Mouse (Mus musculus) limb, embryonic 15.5 days (tissue): ENCODE data around the gene Pard3. TPM values are rescaled to one million over a fixed set of nuclear protein-coding genes. Genes with fewer than 3 reads are reported as not detected.
A peak's percentile ranks its signal among the peaks of the same experiment; 100 is the strongest.

Source experiments
- ATAC-seq: fragments of 200-750 bp; cut with Nextera tagmentation; 2 replicates; pipeline ENCODE4 v1.8.0; 2017; ENCODE audit warnings: low read depth, moderate TSS enrichment; ENCODE audit not compliant: insufficient number of reproducible peaks, low FRiP score, low TSS enrichment
- H3K27ac ChIP-seq: fragments of 300-500 bp; sonication (generic); 2 replicates; pipeline ENCODE4 v1.5.1; 2015; ENCODE audit warnings: moderate library complexity, mild to moderate bottlenecking, inconsistent platforms
- H3K27me3 ChIP-seq: fragments of 300-500 bp; sonication (generic); 2 replicates; pipeline ENCODE4 v1.6.1; 2015; ENCODE audit warnings: inconsistent platforms
- H3K36me3 ChIP-seq: fragments of 300-500 bp; sonication (generic); 2 replicates; pipeline ENCODE4 v1.6.1; 2015; ENCODE audit warnings: inconsistent platforms
- H3K4me1 ChIP-seq: fragments of 300-500 bp; sonication (generic); 2 replicates; pipeline ENCODE4 v1.6.1; 2015; ENCODE audit warnings: inconsistent platforms
- H3K4me2 ChIP-seq: fragments of 300-500 bp; sonication (generic); 2 replicates; pipeline ENCODE4 v1.6.1; 2015; ENCODE audit warnings: mild to moderate bottlenecking, inconsistent platforms
- H3K4me3 ChIP-seq: fragments of 300-500 bp; sonication (generic); 2 replicates; pipeline ENCODE4 v1.5.1; 2015; ENCODE audit warnings: mild to moderate bottlenecking, inconsistent platforms
- H3K9ac ChIP-seq: fragments of 300-500 bp; sonication (generic); 2 replicates; pipeline ENCODE4 v1.6.1; 2015; ENCODE audit warnings: inconsistent platforms
- H3K9me3 ChIP-seq: fragments of 300-500 bp; sonication (generic); 2 replicates; pipeline ENCODE4 v1.6.1; 2016; ENCODE audit warnings: inconsistent platforms
- WGBS: fragments of 180-500 bp; shearing (Covaris S2); methylation state at CpG from one replicate; pipeline ENCODE4 v1.1.7; 2015; 5-methylcytosine and 5-hydroxymethylcytosine counted together
- polyA plus RNA-seq: library from polyadenylated mRNA; unstranded; fragments of >200 nt; fragmentation: Nextera tagmentation; extraction: Ambion mirVana; gene quantifications from 2 replicates; pipeline ENCODE4 v1.2.1, GENCODE M21; 2015

Pard3 gene
- polyA plus RNA-seq, 1 experiment from 2014 or later, result 37.8 TPM

DNA sequence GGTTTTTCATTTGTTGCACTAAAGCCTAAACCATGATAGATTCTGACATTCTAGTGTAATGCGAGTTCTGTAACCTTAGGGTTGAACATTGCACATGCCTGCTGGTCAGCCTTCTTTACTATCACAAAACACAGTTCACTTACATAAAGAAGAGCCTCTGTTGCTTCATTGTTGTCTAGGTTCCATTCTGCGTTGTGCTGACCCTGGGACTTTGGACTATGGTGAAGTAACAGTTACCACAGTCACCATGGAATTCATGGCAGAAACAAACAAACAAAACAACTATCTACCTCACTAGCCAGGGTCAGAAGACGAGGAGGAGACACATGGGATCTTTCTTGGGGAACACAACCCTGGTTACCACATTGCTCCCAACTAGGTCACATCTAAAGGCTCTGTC, 476.1 kb downstream of the Pard3 start:
- Histone ChIP-seq H3K4me2 (no peak overlapping the region), H3K9ac (no peak overlapping the region), H3K4me1 (peaks cover 7% of the 10 kb centered on the region; the same call in 1 of the 2 replicates), H3K4me3 (no peak overlapping the region), H3K27me3 (no peaks in the 10 kb centered on the region), H3K27ac (no peak overlapping the region), H3K9me3 (no peaks in the 10 kb centered on the region), H3K36me3 (no peaks in the 10 kb centered on the region)
- ATAC-seq, result no peak
- 90% methylated on average over 3 of the region's 3 CpGs for WGBS

DNA sequence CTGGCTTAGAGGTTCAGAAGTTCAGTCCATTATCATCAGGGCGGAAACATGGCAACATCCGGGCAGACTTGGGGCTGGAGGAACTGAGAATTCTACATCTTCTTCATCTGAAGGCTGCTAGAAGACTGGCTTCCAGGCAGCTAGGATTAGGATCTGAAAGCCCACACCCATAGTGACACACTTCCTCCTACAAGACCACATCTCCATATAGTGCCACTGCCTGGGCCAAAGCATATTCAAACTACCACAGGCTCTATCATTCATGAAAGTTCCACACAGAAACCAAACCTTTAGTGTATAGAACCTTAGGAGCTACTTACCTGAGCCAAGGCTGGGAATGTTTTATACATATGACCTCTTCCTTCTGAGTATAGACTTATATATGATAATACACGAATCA, 476.6 kb downstream of the Pard3 start:
- Histone ChIP-seq H3K9me3 (no peaks in the 10 kb centered on the region), H3K4me2 (no peak overlapping the region), H3K4me1 (peaks cover 11% of the 10 kb centered on the region; the same call in 1 of the 2 replicates), H3K9ac (no peak overlapping the region), H3K4me3 (no peak overlapping the region), H3K27me3 (no peaks in the 10 kb centered on the region), H3K27ac (no peak overlapping the region), H3K36me3 (no peaks in the 10 kb centered on the region)
- ATAC-seq, result no peak
- 89% methylated on average over 3 of the region's 3 CpGs for WGBS

DNA sequence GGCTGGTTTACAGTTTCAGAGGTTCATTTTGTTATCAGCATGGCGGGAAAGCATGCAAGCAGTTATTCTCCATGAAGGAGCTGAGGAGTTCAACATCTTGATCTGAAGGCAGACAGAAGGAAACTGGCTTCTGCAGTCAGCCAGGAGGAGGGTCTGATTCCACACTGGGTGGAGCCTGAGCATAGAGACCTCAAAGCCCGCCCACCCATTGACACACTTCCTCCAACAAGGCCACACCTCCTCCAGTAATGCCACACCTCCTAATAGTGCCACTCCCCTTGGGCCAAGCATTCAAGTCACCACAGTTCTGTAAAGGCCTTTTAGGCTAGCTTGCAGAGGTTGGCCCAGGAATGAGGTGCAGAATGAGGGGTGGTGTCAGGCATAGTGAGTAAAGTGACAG, 478.5 kb downstream of the Pard3 start:
- WGBS, result 87% methylated on average over 2 of the region's 2 CpGs
- Histone ChIP-seq H3K27me3 (no peaks in the 10 kb centered on the region), H3K36me3 (no peaks in the 10 kb centered on the region), H3K9ac (no peak overlapping the region), H3K4me2 (no peak overlapping the region), H3K9me3 (no peaks in the 10 kb centered on the region), H3K4me3 (no peak overlapping the region), H3K27ac (no peak overlapping the region), H3K4me1 (peaks cover 11% of the 10 kb centered on the region; the same call in 1 of the 2 replicates)
- peak; percentile 35; the same call in 1 of the 2 replicates for ATAC-seq

DNA sequence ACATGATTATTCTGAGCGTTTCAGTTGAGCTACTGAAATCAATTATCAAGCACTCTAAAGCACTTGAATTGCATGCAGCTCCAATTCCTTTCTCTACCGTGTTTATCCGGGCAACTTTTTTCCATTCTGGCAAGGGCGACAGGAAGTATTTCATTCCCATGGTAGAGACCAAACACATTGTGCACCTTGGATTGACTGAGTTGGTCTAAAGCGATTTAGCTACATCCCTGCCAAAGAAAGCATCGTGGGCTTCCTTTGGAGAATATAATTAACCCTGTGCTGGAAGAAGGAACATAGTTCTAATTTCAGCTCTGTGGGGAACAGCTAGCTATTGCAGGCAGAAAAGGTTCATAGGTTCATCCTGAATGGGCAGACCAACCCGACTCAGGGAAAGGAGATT, 480.0 kb downstream of the Pard3 start:
- Histone ChIP-seq H3K4me2 (no peak overlapping the region), H3K27ac (peak overlapping the region; percentile 33; the same call in 1 of the 2 replicates), H3K4me1 (peaks cover 11% of the 10 kb centered on the region; the same call in 1 of the 2 replicates), H3K9ac (no peak overlapping the region), H3K4me3 (no peak overlapping the region), H3K27me3 (no peaks in the 10 kb centered on the region), H3K36me3 (no peaks in the 10 kb centered on the region), H3K9me3 (no peaks in the 10 kb centered on the region)
- WGBS, result 44% methylated on average over 7 of the region's 7 CpGs
- no peak for ATAC-seq

DNA sequence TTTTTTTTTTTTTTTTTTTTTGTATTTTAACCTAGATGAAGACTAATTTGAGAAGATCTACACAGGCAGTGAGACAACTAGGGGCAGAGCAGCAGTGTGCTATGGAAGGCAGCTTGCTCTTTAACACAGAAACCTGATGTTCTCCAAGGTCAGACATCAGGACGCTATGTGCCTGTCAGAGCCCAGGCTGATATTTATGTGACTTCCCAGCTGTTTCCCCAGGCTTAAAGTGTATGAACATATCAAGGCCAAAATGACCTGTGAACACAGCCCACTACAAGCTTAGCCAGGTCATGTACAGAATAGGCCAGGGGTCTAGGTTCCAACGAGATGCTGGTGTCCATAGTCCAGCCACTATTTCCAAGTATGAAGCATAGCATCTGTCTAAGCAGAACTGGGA, 482.5 kb downstream of the Pard3 start:
- Histone ChIP-seq H3K36me3 (no peaks in the 10 kb centered on the region), H3K4me2 (no peak overlapping the region), H3K9ac (no peak overlapping the region), H3K27ac (no peak overlapping the region), H3K4me1 (peaks cover 11% of the 10 kb centered on the region; the same call in 1 of the 2 replicates), H3K9me3 (no peaks in the 10 kb centered on the region), H3K27me3 (no peaks in the 10 kb centered on the region), H3K4me3 (no peak overlapping the region)
- no peak for ATAC-seq
- 82% methylated on average over 2 of the region's 2 CpGs for WGBS

DNA sequence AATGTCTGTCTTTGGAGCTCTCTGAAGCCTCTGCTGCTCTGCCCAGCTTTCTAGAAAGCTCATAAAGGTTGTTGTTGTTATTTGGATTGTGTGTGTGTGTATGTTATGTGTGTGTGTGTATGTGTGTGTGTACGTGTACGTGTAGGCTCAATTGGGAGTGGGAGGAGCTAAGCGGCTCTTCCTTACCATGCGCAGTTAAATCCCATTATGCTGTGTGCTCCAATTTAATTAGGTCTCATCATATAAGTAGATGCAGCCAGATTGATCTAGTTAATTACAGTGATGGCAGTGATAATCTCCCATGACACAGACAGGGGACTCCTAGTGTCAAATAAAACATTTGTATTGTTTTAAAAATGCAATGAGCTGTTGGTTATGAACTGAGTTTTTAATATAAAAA, 487.2 kb downstream of the Pard3 start:
- H3K4me1 ChIP-seq, result peaks cover 21% of the 10 kb centered on the region
- H3K9me3 ChIP-seq, result no peaks in the 10 kb centered on the region

DNA sequence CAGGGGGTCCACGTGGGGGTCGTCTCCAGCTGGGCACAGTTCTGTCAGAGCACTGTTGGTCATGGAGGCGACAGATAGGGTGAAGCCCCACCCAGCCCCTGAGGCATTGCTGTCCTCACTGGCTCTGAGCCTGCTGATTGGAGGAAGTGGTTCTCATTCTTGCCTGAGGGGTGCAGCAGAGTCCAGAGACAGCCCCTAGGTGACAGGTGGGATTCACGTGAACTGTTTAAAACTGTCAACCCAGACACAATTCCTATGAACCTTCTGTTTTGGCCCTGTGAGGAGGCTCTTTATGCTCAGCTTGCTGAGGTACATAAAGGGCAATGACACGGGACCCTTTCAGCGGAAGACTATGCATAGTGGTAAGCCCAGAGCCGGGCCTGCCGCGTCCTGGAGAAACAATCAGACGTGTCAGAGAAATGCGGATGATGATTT, 488.5 kb downstream of the Pard3 start:
- no peak for ATAC-seq
- WGBS, result 21% methylated on average over 11 of the region's 11 CpGs
- H3K27ac ChIP-seq, result peak overlapping the region; percentile 1; the same call in 1 of the 2 replicates
- no peaks in the 10 kb centered on the region for H3K27me3 ChIP-seq
- peak overlapping the region; percentile 10; the same call in 1 of the 2 replicates for H3K4me2 ChIP-seq
- no peak overlapping the region for H3K9ac ChIP-seq
- H3K9me3 ChIP-seq, result no peaks in the 10 kb centered on the region
- H3K4me3 ChIP-seq, result no peak overlapping the region
- H3K4me1 ChIP-seq, result peaks cover 26% of the 10 kb centered on the region
- H3K36me3 ChIP-seq, result no peaks in the 10 kb centered on the region

More for the DNA sequence above, 487.2 kb downstream of the Pard3 start:
- Histone ChIP-seq H3K27me3 (no peaks in the 10 kb centered on the region), H3K27ac (no peak overlapping the region), H3K4me2 (no peak overlapping the region), H3K9ac (no peak overlapping the region), H3K36me3 (no peaks in the 10 kb centered on the region), H3K4me3 (no peak overlapping the region)
- no peak for ATAC-seq
- WGBS, result 79% methylated on average over 4 of the region's 4 CpGs

DNA sequence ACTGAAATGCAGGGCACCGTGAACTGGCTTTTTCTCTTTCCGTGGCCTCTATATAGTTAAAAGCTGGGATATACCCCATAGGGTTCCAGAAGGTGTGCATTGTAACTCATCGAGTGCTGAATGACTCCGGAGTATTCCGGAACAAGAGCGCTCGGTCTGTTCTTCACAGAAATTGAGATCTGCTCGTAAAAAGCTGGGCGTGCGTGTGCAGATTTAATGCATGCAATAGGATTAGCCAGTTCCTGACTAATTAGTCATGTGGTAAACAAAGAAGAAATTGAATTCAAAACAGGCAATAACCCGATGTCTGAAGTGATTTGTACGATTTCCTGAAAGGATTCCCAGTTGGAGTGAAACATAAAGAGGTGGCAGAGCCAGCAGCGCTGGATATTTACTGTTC, 489.1 kb downstream of the Pard3 start:
- no peaks in the 10 kb centered on the region for H3K36me3 ChIP-seq
- no peak overlapping the region for H3K4me3 ChIP-seq
- H3K27ac ChIP-seq, result no peak overlapping the region
- no peak for ATAC-seq
- H3K9me3 ChIP-seq, result no peaks in the 10 kb centered on the region
- no peaks in the 10 kb centered on the region for H3K27me3 ChIP-seq
- WGBS, result 23% methylated on average over 13 of the region's 13 CpGs
- peaks cover 26% of the 10 kb centered on the region for H3K4me1 ChIP-seq
- H3K9ac ChIP-seq, result no peak overlapping the region
- H3K4me2 ChIP-seq, result peak overlapping the region; percentile 22; the same call in 1 of the 2 replicates

DNA sequence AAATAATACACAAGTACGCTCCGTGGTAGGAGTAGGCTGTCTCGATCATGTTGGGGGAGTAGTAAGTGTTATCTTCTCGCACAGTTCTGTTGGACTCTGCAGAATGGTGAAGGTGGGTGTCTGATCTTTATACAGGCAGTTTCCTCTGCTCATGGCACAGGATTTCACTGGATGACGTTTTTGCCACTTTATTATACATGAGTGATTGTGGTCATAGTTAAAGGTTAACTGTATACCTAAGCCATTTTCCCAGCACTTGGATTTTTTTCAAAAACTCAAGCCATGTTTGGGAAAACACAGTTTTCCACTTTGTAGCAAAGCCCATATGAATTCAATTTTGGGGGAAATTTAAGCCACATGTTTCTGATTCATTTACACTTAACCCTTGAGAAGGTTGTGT, 489.9 kb downstream of the Pard3 start:
- no peaks in the 10 kb centered on the region for H3K36me3 ChIP-seq
- 0 out of 2 replicates have a peak overlapping the region, but pooled peaks have one; percentile 38 for H3K27ac ChIP-seq
- no peak overlapping the region for H3K9ac ChIP-seq
- ATAC-seq, result no peak
- H3K4me2 ChIP-seq, result no peak overlapping the region
- peaks cover 26% of the 10 kb centered on the region for H3K4me1 ChIP-seq
- WGBS, result 38% methylated on average over 5 of the region's 5 CpGs
- H3K27me3 ChIP-seq, result no peaks in the 10 kb centered on the region
- H3K9me3 ChIP-seq, result no peaks in the 10 kb centered on the region
- no peak overlapping the region for H3K4me3 ChIP-seq

DNA sequence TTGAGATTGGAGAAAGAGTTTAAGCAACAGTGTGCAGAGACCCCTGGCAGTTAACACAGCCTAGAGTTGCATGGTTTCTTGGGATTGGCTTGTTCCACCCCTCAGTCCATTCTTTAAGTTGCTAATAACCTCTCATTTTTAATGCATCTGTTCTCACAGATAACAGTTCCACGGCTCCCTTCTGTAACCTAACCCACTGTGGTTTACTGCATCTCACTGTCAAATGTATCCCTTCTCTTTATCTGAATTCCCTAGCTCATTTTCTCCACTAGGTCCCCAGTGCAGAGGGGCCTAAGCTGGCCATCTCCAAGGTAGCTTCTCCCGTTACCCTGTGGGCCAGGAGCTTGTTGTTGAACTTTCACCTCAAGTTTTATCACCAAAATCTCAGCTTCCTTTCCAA, 492.1 kb downstream of the Pard3 start:
- no peak overlapping the region for H3K4me2 ChIP-seq
- H3K9ac ChIP-seq, result no peak overlapping the region
- H3K27me3 ChIP-seq, result no peaks in the 10 kb centered on the region
- WGBS, result 59% methylated on average over 2 of the region's 2 CpGs
- H3K9me3 ChIP-seq, result no peaks in the 10 kb centered on the region
- H3K4me3 ChIP-seq, result no peak overlapping the region
- no peak for ATAC-seq
- H3K4me1 ChIP-seq, result peaks cover 26% of the 10 kb centered on the region
- no peak overlapping the region for H3K27ac ChIP-seq
- H3K36me3 ChIP-seq, result no peaks in the 10 kb centered on the region

DNA sequence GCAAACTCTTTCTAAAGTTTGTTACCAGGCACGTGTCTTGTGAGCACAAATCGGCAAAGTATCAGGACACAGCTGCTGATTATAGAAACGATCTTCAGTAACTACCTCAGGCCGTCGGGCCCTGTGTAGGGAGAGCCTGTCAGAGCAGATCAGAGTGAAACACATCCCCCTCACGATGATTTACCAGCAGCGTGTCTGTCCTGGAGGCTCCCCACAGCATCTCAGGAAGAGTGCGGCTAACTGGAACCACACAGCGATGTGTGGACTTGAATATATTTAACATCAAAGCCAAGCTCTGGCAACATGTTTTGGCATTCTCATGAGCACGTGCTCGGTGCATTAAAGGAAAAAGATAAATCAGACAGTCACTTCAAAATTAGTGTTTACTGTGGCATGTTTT, 493.3 kb downstream of the Pard3 start:
- no peaks in the 10 kb centered on the region for H3K9me3 ChIP-seq
- 25% methylated on average over 11 of the region's 11 CpGs for WGBS
- H3K27me3 ChIP-seq, result no peaks in the 10 kb centered on the region
- no peak overlapping the region for H3K4me3 ChIP-seq
- no peak for ATAC-seq
- peaks cover 20% of the 10 kb centered on the region for H3K4me1 ChIP-seq
- H3K27ac ChIP-seq, result no peak overlapping the region
- H3K36me3 ChIP-seq, result no peaks in the 10 kb centered on the region
- no peak overlapping the region for H3K4me2 ChIP-seq
- no peak overlapping the region for H3K9ac ChIP-seq

DNA sequence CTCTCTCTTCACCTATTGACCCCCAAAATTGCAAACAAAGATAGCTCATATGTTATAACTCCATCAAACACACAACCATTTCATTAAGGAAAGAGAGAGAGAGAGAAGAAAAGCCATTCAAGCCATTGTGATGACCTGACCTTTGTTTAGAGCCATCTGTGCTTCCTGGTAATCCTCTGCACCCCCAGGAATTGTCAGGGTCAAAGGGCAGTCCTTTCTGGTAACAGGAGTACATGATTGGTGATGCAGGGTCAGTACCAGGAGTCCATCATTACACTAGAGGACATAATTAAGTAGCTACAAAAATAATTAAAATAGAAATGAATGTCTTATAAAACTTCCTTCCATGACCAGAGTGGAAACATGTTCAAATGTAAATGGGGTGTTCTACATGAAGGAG, 493.9 kb downstream of the Pard3 start:
- H3K27ac ChIP-seq, result no peak overlapping the region
- H3K9ac ChIP-seq, result no peak overlapping the region
- H3K27me3 ChIP-seq, result no peaks in the 10 kb centered on the region
- H3K36me3 ChIP-seq, result no peaks in the 10 kb centered on the region
- H3K4me3 ChIP-seq, result no peak overlapping the region
- H3K9me3 ChIP-seq, result no peaks in the 10 kb centered on the region
- H3K4me1 ChIP-seq, result peaks cover 14% of the 10 kb centered on the region
- no peak overlapping the region for H3K4me2 ChIP-seq
- ATAC-seq, result no peak

DNA sequence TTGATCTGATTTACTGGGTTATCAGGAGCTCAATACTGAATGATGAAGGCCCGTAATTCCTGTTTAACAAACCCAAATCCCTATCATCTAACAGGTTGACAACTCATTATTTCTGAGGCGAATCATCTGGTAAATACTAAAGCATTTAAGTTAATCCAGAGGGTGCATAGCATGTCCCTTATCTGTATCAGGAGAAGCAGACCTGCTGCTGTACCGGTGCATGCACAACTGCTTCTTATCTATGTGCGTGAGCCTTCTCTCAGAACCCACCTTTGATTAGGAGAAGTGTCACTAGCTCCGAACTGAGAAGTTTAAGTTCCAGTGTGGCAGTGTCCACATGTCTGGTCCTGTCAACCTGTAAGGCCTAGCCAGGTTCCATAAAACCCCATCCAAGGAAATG, 499.9 kb downstream of the Pard3 start:
- ATAC-seq, result no peak
- 95% methylated on average over 5 of the region's 5 CpGs for WGBS

More for the DNA sequence above, 499.9 kb downstream of the Pard3 start:
- no peaks in the 10 kb centered on the region for H3K36me3 ChIP-seq
- no peaks in the 10 kb centered on the region for H3K27me3 ChIP-seq
- H3K4me1 ChIP-seq, result no peaks in the 10 kb centered on the region
- H3K4me3 ChIP-seq, result no peak overlapping the region
- H3K27ac ChIP-seq, result no peak overlapping the region
- no peaks in the 10 kb centered on the region for H3K9me3 ChIP-seq
- no peak overlapping the region for H3K9ac ChIP-seq
- H3K4me2 ChIP-seq, result no peak overlapping the region
